8 mouse cellular contexts compared by ENCODE assay signal in genomic region chr9:21288404-21289336, GRCm38 (mm10). TPM values are rescaled to one million over a fixed set of nuclear protein-coding genes. Genes with fewer than 3 reads are reported as not detected.
DNase-seq lines count a peak whose midpoint lies in the region; ATAC-seq and TF ChIP-seq lines count a peak whose summit lies in the region.

No protein-coding gene starts in this region.

- no peaks in the 10 kb centered on the region for H3K27me3 ChIP-seq in G1E (ENCODE audit: insufficient read depth, low read length)
- H3K27me3 ChIP-seq in forebrain, embryonic 14.5 days (replicated peaks; ENCODE audit: control insufficient read depth, insufficient read depth, low read length), result no peaks in the 10 kb centered on the region
- H3K27me3 ChIP-seq in limb, embryonic 15.5 days, result no peaks in the 10 kb centered on the region
- H3K27me3 ChIP-seq in neural tube, embryonic 12.5 days (replicated peaks), result no peaks in the 10 kb centered on the region

- peaks cover 43% of the 10 kb centered on the region for H3K36me3 ChIP-seq in G1E (replicated peaks)
- H3K36me3 ChIP-seq in forebrain, embryonic 14.5 days (ENCODE audit: control insufficient read depth, insufficient read depth, low read length), result peaks cover 21% of the 10 kb centered on the region
- H3K36me3 ChIP-seq in limb, embryonic 15.5 days, result peaks cover 15% of the 10 kb centered on the region
- H3K36me3 ChIP-seq in neural tube, embryonic 12.5 days, result peaks cover 14% of the 10 kb centered on the region

- H3K9me3 ChIP-seq in G1E (replicated peaks), result no peaks in the 10 kb centered on the region
- H3K9me3 ChIP-seq in forebrain, embryonic 14.5 days (replicated peaks; ENCODE audit: control insufficient read depth, low read length), result no peaks in the 10 kb centered on the region
- H3K9me3 ChIP-seq in limb, embryonic 15.5 days, result no peaks in the 10 kb centered on the region
- H3K9me3 ChIP-seq in neural tube, embryonic 12.5 days, result no peaks in the 10 kb centered on the region

- 77% methylated on average over 13 of the region's 13 CpGs for WGBS in forebrain, embryonic 14.5 days
- WGBS in limb, embryonic 15.5 days, result 73% methylated on average over 13 of the region's 13 CpGs
- WGBS in neural tube, embryonic 12.5 days, result 78% methylated on average over 13 of the region's 13 CpGs

- TF ChIP-seq CTCF in G1E (IDR thresholded peaks at IDR 0.05; ENCODE audit: low read depth, low read length), result no peak

- H3K9ac ChIP-seq in forebrain, embryonic 14.5 days (ENCODE audit: low read length), result peak overlapping the region; percentile 52; the same call in 1 of the 2 replicates
- 0 out of 2 replicates have a peak overlapping the region, but pooled peaks have one; percentile 23 for H3K9ac ChIP-seq in limb, embryonic 15.5 days
- 0 out of 2 replicates have a peak overlapping the region, but pooled peaks have one; percentile 71 for H3K9ac ChIP-seq in neural tube, embryonic 12.5 days

- peak overlapping the region; percentile 87; the same call in 1 of the 2 replicates for H3K4me3 ChIP-seq in G1E (ENCODE audit: low read depth, low read length)
- H3K4me3 ChIP-seq in forebrain, embryonic 14.5 days (ENCODE audit: low read depth, low read length), result peak overlapping the region; percentile 76
- peak overlapping the region; percentile 81 for H3K4me3 ChIP-seq in limb, embryonic 15.5 days
- H3K4me3 ChIP-seq in neural tube, embryonic 12.5 days, result peak overlapping the region; percentile 70

- ATAC-seq in cerebellum, adult (ENCODE audit: insufficient number of reproducible peaks, low FRiP score, low TSS enrichment), result no peak
- ATAC-seq in G1E (ENCODE audit: extremely low read depth, insufficient number of reproducible peaks, low FRiP score, poor library complexity, severe bottlenecking), result no peak
- ATAC-seq in forebrain, embryonic 14.5 days, result no peak
- ATAC-seq in limb, embryonic 15.5 days (ENCODE audit: insufficient number of reproducible peaks, low FRiP score, low TSS enrichment, low read depth), result no peak
- no peak for ATAC-seq in neural tube, embryonic 12.5 days (ENCODE audit: low FRiP score, low read depth)

- H3K27ac ChIP-seq in forebrain, embryonic 14.5 days (ENCODE audit: low read depth, low read length), result peak overlapping the region; percentile 61; the same call in 1 of the 2 replicates
- H3K27ac ChIP-seq in limb, embryonic 15.5 days, result peak overlapping the region; percentile 91
- H3K27ac ChIP-seq in neural tube, embryonic 12.5 days, result no peak overlapping the region

- peak overlapping the region; percentile 66 for H3K4me2 ChIP-seq in forebrain, embryonic 14.5 days (ENCODE audit: low read length)
- peak overlapping the region; percentile 69 for H3K4me2 ChIP-seq in limb, embryonic 15.5 days
- H3K4me2 ChIP-seq in neural tube, embryonic 12.5 days (replicated peaks), result peak overlapping the region; percentile 89

- peaks cover 52% of the 10 kb centered on the region for H3K4me1 ChIP-seq in G1E (ENCODE audit: insufficient read depth, low read depth, low read length)
- peaks cover 24% of the 10 kb centered on the region for H3K4me1 ChIP-seq in forebrain, embryonic 14.5 days (ENCODE audit: control insufficient read depth, insufficient read depth, low read length)
- peaks cover 34% of the 10 kb centered on the region for H3K4me1 ChIP-seq in limb, embryonic 15.5 days
- peaks cover 32% of the 10 kb centered on the region for H3K4me1 ChIP-seq in neural tube, embryonic 12.5 days

- peak; percentile 70 for DNase-seq in cerebellum, adult 9-11 months
- no peak for DNase-seq in G1E (ENCODE audit: low spot score)
- peak; percentile 19 for DNase-seq in forebrain, embryonic 14.5 days (ENCODE audit: low spot score)
- DNase-seq in layer of hippocampus, adult 9-11 months, result no peak
- no peak for DNase-seq in left cerebral cortex, adult 8-10 months (ENCODE audit: low spot score in 2 of 2)

RNA-seq across cellular contexts. Expression of gene Kri1, which starts 0.9 kb away (rescaled TPM):
- total RNA-seq in G1E (2014; fragmentation: Nextera tagmentation) (45.4 and 52.7 TPM in 2 replicates), G1E (2017) (74.3 and 89.3 TPM in 2 replicates)
- polyA plus RNA-seq in G1E (2012), result 46.2 and 56.6 TPM in 2 replicates
- polyA plus RNA-seq in forebrain, embryonic 14.5 days (2014; fragmentation: Nextera tagmentation; extraction: Ambion mirVana), result 9.8 and 14.6 TPM in 2 replicates
- polyA plus RNA-seq in limb, embryonic 15.5 days (2015; fragmentation: Nextera tagmentation; extraction: Ambion mirVana), result 13.1 and 18.4 TPM in 2 replicates
- 18.0 and 25.2 TPM in 2 replicates for polyA plus RNA-seq in neural tube, embryonic 12.5 days (2016; fragmentation: Nextera tagmentation; extraction: Ambion mirVana)
- total RNA-seq in left cerebral cortex, adult 8-10 months (2022), result 10 to 100 TPM; 33.5 to 43.4 (median 39.4) TPM

RNA-seq across cellular contexts. Expression of gene Cdkn2d, which starts 2.5 kb away (rescaled TPM):
- total RNA-seq in G1E (2014; fragmentation: Nextera tagmentation) (15.4 and 35.8 TPM in 2 replicates), G1E (2017) (30.3 and 31.2 TPM in 2 replicates)
- polyA plus RNA-seq in G1E (2012), result 14.3 and 17.4 TPM in 2 replicates
- polyA plus RNA-seq in forebrain, embryonic 14.5 days (2014; fragmentation: Nextera tagmentation; extraction: Ambion mirVana), result 101 and 107 TPM in 2 replicates
- polyA plus RNA-seq in limb, embryonic 15.5 days (2015; fragmentation: Nextera tagmentation; extraction: Ambion mirVana), result 55.3 and 60.1 TPM in 2 replicates
- 94.6 and 96.1 TPM in 2 replicates for polyA plus RNA-seq in neural tube, embryonic 12.5 days (2016; fragmentation: Nextera tagmentation; extraction: Ambion mirVana)
- total RNA-seq in left cerebral cortex, adult 8-10 months (2022), result 10 to 100 TPM; 53.5 to 63.9 (median 58.8) TPM

RNA-seq across cellular contexts. Expression of gene Ap1m2, which starts 23.5 kb away (rescaled TPM):
- not detected in 2 replicates for total RNA-seq in G1E (2014; fragmentation: Nextera tagmentation)
- 0.16 TPM in 1 of 2 replicates, not detected in the other for total RNA-seq in G1E (2017)
- polyA plus RNA-seq in G1E (2012), result not detected in 2 replicates
- 0.91 and 1.4 TPM in 2 replicates for polyA plus RNA-seq in forebrain, embryonic 14.5 days (2014; fragmentation: Nextera tagmentation; extraction: Ambion mirVana)
- 42.3 and 43.2 TPM in 2 replicates for polyA plus RNA-seq in limb, embryonic 15.5 days (2015; fragmentation: Nextera tagmentation; extraction: Ambion mirVana)
- 0.65 and 1.3 TPM in 2 replicates for polyA plus RNA-seq in neural tube, embryonic 12.5 days (2016; fragmentation: Nextera tagmentation; extraction: Ambion mirVana)
- 1 to 10 TPM; 1.2 to 1.5 (median 1.4) TPM for total RNA-seq in left cerebral cortex, adult 8-10 months (2022)

RNA-seq across cellular contexts. Expression of gene Atg4d, which starts 23.6 kb away (rescaled TPM):
- total RNA-seq in G1E (2014; fragmentation: Nextera tagmentation), result 7.0 and 14.5 TPM in 2 replicates
- 9.1 and 11.0 TPM in 2 replicates for total RNA-seq in G1E (2017)
- 14.9 and 20.7 TPM in 2 replicates for polyA plus RNA-seq in G1E (2012)
- 45.7 and 53.1 TPM in 2 replicates for polyA plus RNA-seq in forebrain, embryonic 14.5 days (2014; fragmentation: Nextera tagmentation; extraction: Ambion mirVana)
- 40.8 and 44.2 TPM in 2 replicates for polyA plus RNA-seq in limb, embryonic 15.5 days (2015; fragmentation: Nextera tagmentation; extraction: Ambion mirVana)
- 57.4 and 57.6 TPM in 2 replicates for polyA plus RNA-seq in neural tube, embryonic 12.5 days (2016; fragmentation: Nextera tagmentation; extraction: Ambion mirVana)
- 10 to 100 TPM; 35.3 to 48.7 (median 39.7) TPM for total RNA-seq in left cerebral cortex, adult 8-10 months (2022)

RNA-seq across cellular contexts. Expression of gene Slc44a2, which starts 31.8 kb away (rescaled TPM):
- total RNA-seq in G1E (2014; fragmentation: Nextera tagmentation) (42.2 and 52.7 TPM in 2 replicates), G1E (2017) (35.5 and 35.7 TPM in 2 replicates)
- 45.4 and 56.8 TPM in 2 replicates for polyA plus RNA-seq in G1E (2012)
- polyA plus RNA-seq in forebrain, embryonic 14.5 days (2014; fragmentation: Nextera tagmentation; extraction: Ambion mirVana), result 52.0 and 61.0 TPM in 2 replicates
- 137 and 150 TPM in 2 replicates for polyA plus RNA-seq in limb, embryonic 15.5 days (2015; fragmentation: Nextera tagmentation; extraction: Ambion mirVana)
- 78.4 and 85.2 TPM in 2 replicates for polyA plus RNA-seq in neural tube, embryonic 12.5 days (2016; fragmentation: Nextera tagmentation; extraction: Ambion mirVana)
- total RNA-seq in left cerebral cortex, adult 8-10 months (2022), result 10 to 100 TPM; 48.0 to 68.9 (median 52.3) TPM

Comparison
In these comparisons a context has a peak if more than half of its experiments do, and no peak if none do; other contexts are left out.
1. DNase-seq: peak in cerebellum, adult 9-11 months (single experiment) and forebrain, embryonic 14.5 days (single experiment); none in G1E (single experiment), layer of hippocampus, adult 9-11 months (single experiment) and left cerebral cortex, adult 8-10 months (0 of 2).
2. RNA of gene Ap1m2, which starts 23.5 kb away (polyA plus RNA-seq): 42.3 to 43.2 TPM in limb, embryonic 15.5 days; 0.91 to 1.4 TPM in forebrain, embryonic 14.5 days, 0.65 to 1.3 TPM in neural tube, embryonic 12.5 days and not detected in G1E; every median in the first group is over 10 times any median in the second.
3. Peak in every context shown above with its lines, with median percentiles within 50 percentile points of each other: H3K4me3 ChIP-seq, H3K4me2 ChIP-seq and H3K9ac ChIP-seq.